Mouse (Mus musculus) heart, postnatal 0 days (tissue): ENCODE measurements around the gene Cox10.

Source experiments
- CTCF ChIP-seq: IDR thresholded peaks from 2 replicates; pipeline ENCODE4 v1.5.1; 2016; ENCODE audit warnings: antibody characterized with exemption, control low read depth, low read depth
- EP300 ChIP-seq: IDR thresholded peaks from 2 replicates; pipeline ENCODE4 v1.6.1; 2016; ENCODE audit warnings: antibody characterized with exemption, low read depth

- no peak for TF ChIP-seq CTCF
- no peak for TF ChIP-seq EP300
Observed at GRCm38 (mm10) chr11:63999431-63999830, 79.8 kb downstream of the Cox10 start.
